Mouse (Mus musculus) heart, adult 11 months (tissue): Measurements from ENCODE around the gene Tns3.

Experiments
- DNase-seq: peaks from one replicate; pipeline ENCODE4 v3.0.0; 2022

The Tns3 gene

GRCm38 (mm10) chr11:8569232-8570028 lies 94.9 kb downstream of the Tns3 start:
- DNase-seq, result peak; percentile 90

GRCm38 (mm10) chr11:8568829-8569228 lies 95.5 kb downstream of the Tns3 start:
- DNase-seq, result no peak

DNA sequence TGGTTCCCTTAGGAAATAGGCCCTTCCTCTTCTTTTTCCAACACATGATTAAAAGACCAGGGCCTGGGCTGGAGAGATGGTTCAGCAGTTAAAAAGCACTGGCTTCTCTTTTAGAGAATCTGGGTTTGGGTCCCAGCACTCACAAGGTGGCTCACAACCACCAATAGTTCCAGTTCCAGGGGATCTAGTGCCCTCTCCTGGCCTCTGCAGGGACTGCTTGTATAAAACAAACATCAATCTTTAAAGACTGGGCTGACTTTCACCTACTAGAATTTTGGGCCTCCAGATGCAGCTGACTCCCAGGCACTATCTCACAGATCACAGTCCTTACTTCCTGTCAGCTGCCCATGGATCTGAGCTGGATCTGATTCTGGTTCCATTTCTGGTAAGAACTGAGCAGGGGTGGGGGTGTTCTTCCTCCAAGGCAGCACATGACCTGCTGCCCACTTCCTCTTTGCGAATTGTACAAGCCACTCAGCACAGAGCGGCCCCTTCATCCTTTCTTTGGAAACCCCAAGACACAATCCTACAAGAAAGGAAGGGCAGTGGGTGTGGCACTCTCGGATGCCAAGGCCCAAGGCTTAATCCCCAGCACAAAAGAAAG lies 98.0 kb downstream of the Tns3 start:
- DNase-seq, result peak; percentile 98

DNA sequence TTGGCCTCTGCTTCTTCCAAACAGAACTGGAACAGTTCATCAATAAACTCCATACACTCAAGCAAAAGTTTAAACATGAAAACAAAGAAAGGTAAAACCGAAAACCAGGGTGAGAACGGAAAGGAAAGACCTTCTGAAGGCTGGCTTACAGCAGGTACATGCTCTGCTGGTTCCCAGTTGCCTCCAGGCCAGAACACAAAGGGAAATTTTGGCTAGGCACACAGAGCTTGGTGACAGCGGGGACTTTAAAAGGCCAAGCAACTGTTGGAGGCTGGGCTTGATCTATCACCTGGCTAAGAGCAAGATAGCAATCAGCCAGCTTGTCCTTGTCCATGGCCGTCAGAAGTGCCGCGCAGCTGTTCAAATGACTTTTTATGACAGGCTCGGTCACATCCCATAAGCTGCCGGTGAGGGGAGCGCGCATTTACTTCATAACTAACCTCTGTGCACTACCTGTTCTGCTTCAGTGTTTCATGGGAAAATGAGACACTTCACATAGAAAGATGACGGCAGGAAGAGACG lies 105.5 kb downstream of the Tns3 start:
- DNase-seq, result no peak

GRCm38 (mm10) chr11:8558258-8558657 lies 106.1 kb downstream of the Tns3 start:
- DNase-seq, result peak; percentile 95

DNA sequence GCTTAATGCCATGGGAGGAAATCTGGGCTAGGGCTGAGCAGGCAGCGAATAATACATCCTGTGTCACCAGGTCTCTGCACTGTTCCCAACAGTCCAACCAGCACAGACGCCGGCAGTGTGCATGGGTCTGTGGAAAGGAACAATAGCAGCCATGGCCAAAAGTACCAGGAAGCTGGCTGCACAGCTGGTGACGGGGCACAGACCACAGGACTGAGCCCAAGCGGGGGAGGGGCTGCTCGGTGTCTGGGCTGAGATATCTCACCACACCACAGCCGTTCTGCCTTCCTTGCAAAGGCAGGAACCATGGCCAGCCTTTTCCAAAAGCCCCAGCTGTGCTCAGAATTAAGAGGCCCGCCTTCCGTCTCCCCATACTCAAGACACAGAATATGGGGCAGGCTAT lies 107.3 kb downstream of the Tns3 start:
- peak; percentile 97 for DNase-seq

GRCm38 (mm10) chr11:8551710-8552109 lies 112.6 kb downstream of the Tns3 start:
- no peak for DNase-seq

- no peak for DNase-seq
Observed at GRCm38 (mm10) chr11:8547661-8548060, 116.7 kb downstream of the Tns3 start.

GRCm38 (mm10) chr11:8545798-8546197 lies 118.5 kb downstream of the Tns3 start:
- peak; percentile 89 for DNase-seq

- DNase-seq, result no peak
Observed at GRCm38 (mm10) chr11:8544355-8544754, 120.0 kb downstream of the Tns3 start.

GRCm38 (mm10) chr11:8541222-8541815 lies 123.0 kb downstream of the Tns3 start:
- DNase-seq, result no peak

DNA sequence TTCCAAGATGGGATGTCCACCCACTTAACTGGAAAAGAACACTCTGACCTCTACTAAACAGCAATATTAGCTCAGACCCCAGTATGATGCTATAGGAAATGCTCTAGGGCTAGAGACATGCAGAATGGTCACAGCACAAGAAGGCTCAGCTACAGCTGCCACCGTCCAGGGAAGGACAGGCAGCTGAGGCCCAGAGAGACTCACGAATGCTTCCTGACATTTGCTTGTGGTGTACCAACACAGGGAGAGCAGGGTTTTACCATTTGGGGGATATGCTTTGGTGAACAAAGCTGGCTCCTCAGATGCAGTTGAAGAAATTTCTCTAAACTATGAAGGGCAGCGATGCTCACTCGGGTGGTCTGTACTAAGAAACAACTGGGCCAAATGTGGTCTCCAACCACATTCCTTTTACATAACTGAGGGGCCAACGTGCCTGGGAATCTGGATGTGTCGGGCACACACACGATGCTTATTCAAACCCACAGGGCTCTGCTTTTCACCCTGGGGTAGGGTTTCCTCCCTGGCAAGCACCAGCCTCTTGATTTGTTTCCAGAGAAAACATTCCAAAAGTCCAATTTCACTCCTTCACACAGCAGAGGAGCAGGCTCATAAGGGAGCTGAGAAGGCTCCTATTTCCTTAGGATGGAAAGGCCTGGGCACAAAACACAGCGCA lies 124.6 kb downstream of the Tns3 start:
- DNase-seq, result no peak

DNA sequence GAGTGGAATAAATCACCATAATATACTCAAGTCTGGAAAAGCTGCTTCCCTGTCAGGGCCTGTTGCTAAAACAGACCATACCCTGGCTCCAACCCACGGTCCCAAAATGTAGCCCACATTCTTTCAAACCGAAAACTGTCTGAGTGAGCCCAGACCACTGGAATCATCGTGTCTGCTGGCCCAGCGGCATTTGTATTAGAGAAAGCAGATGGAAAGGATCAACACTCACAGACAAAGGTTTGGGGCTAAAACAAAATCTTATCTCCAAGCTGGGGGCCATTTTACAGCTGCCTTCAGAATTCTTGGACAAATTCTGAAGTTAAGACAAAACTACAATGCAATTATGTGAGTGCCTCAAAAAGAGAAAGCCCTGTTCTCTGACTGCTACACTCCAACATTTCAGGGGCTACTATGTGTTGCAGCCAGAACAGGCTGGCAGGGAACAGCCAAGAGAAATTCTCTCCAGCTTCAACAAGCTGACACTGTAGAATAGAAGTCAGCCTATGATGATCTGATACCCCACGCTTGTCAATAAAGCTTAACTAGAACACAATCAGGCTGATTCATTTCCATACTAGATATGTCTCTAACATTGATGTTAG lies 127.2 kb downstream of the Tns3 start:
- peak; percentile 97 for DNase-seq

GRCm38 (mm10) chr11:8534893-8535292 lies 129.4 kb downstream of the Tns3 start:
- no peak for DNase-seq

DNA sequence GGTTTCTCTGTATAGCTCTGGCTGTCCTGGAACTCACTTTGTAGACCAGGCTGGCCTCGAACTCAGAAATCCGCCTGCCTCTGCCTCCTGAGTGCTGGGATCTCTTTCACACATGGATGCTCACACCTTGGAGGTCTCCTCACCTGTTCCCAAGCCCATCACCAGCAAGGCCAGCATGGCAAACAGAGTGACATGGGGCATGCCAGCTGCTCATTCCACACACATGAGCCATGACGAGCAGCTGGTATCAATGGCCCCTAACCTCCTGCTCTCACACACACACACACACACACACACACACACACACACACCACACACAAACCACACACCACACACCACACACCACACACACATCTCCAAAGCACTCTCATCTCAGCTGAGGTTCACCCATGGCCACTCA lies 131.6 kb downstream of the Tns3 start:
- DNase-seq, result peak; percentile 49

- peak; percentile 75 for DNase-seq
Observed at GRCm38 (mm10) chr11:8532112-8532747, 132.1 kb downstream of the Tns3 start.

DNA sequence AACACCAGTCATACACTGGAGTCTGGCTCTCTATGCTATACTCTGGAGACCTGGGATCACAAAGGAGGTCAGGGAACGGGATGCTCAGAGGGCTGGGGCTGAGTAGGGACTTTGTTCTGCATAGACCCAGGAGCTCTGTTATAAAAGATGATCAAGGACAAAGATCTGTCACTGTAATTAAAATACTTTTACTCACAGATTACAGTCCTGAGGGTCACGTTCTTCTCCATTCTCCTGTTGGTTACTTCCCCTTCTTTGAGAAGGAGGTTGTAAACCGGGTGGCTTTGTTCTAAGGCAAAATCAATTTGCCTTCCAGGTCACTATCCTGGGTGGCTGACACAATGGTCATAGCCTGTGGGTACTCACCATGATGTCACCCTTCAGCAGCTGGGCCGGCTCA lies 133.8 kb downstream of the Tns3 start:
- no peak for DNase-seq

DNA sequence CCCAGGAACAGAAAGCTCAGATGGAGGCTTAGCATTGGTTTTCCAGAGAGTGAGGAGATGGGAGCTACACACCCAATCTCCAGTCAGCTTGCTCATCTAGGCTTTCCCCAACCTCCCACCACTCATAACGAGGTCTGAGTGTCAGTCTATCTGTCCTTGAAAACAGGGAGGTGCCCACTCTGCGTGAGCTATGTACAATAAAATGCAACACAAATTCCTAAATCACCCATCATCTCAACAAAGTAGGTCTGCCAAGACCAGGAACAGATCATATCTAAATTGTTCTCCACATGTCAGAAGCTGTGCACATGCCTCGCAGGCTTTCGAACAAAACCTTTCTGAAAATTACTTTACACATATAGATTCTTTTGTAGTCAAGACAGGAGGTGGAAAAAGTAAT lies 134.3 kb downstream of the Tns3 start:
- no peak for DNase-seq

- no peak for DNase-seq
Observed at GRCm38 (mm10) chr11:8525463-8526145, 138.7 kb downstream of the Tns3 start.

GRCm38 (mm10) chr11:8523344-8524126 lies 140.8 kb downstream of the Tns3 start:
- DNase-seq, result peak; percentile 97
